Mouse (Mus musculus): ENCODE measurements around the gene Cmbl.
"Not testable (repeated sequence)": the region's sequence is repeated elsewhere in the genome, so short reads cannot be mapped to it uniquely, and the experiment has no call there.

Gene Cmbl

DNA sequence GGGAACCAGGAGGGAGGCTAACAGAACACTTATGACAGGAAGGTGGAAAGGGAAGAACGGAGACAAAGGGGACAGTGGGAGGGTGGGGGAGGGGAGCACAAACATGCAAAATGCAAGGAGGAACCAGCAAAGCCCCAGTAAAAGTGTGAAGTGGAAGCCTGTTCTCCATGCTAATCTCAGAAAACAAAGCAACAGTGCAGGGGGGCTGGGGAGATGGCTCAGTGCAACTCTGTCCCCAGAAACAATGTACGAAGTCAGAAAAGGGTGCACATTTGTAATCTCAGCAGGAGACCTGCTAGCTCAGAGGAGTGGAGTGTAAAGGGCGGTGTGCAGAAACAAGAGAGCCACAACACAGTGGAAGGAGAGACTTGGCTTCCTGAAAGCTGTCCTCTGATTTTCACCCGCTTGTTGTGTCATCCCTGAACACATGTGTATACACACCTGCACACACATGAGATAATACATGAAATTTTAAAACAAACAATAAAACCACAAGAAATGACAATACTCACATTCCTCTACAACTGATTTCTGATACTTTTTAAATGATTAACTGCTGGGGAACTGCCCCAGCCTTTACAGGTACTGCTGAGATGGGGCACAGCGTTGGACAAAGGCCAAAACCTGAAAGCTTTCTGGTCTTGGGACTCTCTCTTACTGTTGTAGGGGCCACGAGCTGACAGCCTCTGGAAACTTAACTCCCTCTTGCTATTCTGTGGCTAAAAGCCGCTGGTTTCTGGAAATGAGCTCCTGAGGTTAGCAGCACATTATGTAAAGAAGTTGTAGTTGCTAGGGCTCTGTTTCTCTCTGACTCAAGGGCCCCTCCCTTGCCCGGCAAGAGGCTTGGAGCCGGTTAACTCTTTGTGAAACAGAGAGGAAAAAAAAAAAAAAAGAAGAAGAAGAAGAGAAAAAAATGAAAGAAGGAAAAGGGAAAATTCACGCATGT is 22.9 kb upstream of the Cmbl start:
- peak; percentile 58 for DNase-seq

GRCm38 (mm10) chr15:31543246-31543645 is 21.9 kb upstream of the Cmbl start:
- DNase-seq = peak; percentile 27

GRCm38 (mm10) chr15:31545058-31545457 is 20.1 kb upstream of the Cmbl start:
- no peak for DNase-seq

DNA sequence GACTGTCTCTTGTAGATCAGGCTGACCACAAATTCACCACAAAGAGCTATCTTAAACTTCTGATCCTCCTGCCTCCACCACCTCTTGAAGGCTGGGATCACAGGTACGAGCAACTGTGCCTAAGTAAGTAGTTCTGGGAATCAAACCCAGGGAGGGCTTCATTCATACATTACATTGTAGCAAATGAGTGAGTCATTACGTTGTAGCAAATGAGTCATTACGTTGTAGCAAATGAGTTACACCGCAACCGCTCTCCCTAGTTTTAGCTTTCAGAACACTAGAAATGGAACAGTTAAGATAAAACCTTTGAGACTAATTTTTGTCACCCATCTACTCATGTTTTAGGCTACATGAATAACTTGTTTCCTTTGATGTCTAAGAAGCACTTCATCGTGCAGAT is 18.9 kb upstream of the Cmbl start:
- no peak for DNase-seq

GRCm38 (mm10) chr15:31547421-31547820 is 17.8 kb upstream of the Cmbl start:
- no peak for DNase-seq

GRCm38 (mm10) chr15:31550381-31550780 is 14.8 kb upstream of the Cmbl start:
- DNase-seq = no peak

GRCm38 (mm10) chr15:31554855-31555254 is 10.3 kb upstream of the Cmbl start:
- DNase-seq = no peak

DNA sequence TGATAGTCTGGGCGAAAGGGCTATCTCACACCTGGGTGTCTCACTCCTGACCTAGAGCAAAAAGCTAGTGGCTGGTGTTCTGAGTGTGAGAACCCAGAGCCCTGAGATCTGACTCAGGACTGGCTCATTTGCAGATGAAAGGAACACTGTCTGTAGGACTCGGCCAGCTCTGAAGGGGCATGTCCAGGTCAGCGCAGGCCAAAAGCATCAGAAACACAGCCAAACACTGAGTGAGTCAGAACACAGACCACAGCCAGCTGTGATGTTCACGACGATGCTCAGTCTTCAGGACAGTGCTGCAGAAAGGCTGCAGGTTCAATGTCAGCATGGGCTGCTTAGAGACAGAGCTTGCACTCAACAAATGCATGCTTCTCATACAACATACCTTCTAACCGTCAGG is 3.8 kb upstream of the Cmbl start:
- no peak for DNase-seq

GRCm38 (mm10) chr15:31561976-31562375 is 3.2 kb upstream of the Cmbl start:
- DNase-seq = no peak

- no peak for DNase-seq
Observed at GRCm38 (mm10) chr15:31562847-31563246, 2.3 kb upstream of the Cmbl start.

- no peak for DNase-seq
Observed at GRCm38 (mm10) chr15:31563577-31564546, 1.3 kb upstream of the Cmbl start.

- DNase-seq = no peak
Observed at GRCm38 (mm10) chr15:31565786-31566185, 597 bp downstream of the Cmbl start.

- no peak for DNase-seq
Observed at GRCm38 (mm10) chr15:31567431-31567830, 2.2 kb downstream of the Cmbl start.

- peak; percentile 52 for DNase-seq
Observed at GRCm38 (mm10) chr15:31568581-31568996, 3.4 kb downstream of the Cmbl start.

DNA sequence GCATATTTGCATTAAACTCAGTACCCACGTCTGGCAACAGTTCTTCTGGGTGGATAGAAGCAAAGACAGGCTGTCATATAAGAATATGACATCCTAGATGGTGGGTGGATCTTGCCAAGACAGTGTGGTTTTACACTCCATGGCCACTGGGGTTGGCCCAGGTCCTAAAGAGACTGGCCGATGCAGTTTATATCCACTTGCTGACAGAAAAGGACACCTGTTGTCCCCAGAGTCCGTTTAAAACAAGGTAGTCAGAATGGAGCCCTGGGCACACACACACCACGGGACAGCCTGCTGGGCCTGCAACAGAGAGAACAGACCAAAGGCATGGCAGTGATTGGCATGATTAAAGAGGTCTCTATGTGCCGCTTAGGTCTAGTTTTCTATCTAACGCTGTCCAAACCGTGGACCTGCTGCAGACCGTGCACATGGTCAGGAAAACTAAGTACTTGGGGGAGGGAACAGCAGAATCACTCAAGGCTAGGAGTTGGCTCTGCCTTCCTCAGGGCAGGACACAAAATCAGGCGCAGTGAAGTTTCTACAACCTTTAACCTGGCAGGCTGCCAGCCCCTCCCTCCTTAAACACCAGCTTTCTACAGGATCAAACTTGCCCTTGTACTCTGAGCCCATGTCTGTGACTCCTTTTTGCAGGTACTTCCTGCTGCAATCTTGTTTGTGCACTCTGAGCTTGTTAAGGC is 4.3 kb downstream of the Cmbl start:
- DNase-seq = no peak

DNA sequence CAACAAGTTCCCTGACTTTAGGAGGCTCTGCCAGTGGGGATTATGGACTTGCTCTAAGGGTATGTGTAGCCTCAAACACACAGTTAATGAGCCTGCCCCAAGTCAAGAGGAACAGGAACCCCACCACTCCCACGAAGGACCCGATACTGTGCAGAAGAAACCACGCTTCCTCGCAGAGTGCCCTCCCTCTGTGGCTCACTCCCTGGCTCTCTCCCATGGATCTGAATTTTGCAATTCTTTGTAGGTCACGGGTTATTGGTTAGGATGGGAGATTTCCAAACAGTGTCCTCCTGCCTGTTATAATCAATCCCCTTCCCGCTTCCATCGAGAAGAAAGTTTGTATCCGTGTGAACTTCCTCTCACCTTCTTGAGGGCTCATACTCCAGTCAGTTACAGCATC is 5.8 kb downstream of the Cmbl start:
- DNase-seq = no peak

- no peak for DNase-seq
Observed at GRCm38 (mm10) chr15:31571906-31572722, 6.9 kb downstream of the Cmbl start.

- no peak for DNase-seq
Observed at GRCm38 (mm10) chr15:31573287-31573686, 8.1 kb downstream of the Cmbl start.

DNA sequence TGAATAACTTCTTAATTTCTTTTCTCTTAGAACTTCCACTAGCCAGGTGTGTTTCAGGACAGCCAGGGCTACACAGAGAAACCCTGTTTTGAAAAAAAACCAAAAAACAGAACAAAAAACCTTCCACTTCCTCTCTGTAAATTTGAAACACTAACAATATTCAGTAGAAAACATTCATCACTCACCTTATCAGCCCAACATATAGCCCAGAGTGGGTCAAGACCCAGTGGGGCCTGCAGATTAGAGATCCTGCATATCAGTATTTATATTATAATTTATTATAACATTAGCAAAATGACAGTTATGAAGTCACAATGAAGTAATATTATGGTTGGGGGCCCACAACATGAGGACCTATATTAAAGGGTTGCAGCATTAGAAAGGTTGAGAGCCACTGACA is 8.5 kb downstream of the Cmbl start:
- no peak for DNase-seq

GRCm38 (mm10) chr15:31576076-31576475 is 10.9 kb downstream of the Cmbl start:
- no peak for DNase-seq

- DNase-seq = not testable (repeated sequence)
Observed at GRCm38 (mm10) chr15:31581086-31581485, 15.9 kb downstream of the Cmbl start.
